Mouse (Mus musculus): Measurements from ENCODE around the gene Rsph9. TPM values are rescaled to one million over a fixed set of nuclear protein-coding genes. Genes with fewer than 3 reads are reported as not detected.

Rsph9 gene
- total and polyA plus RNA-seq, 3 experiments, result 0.29 TPM; not detected in 2

DNA sequence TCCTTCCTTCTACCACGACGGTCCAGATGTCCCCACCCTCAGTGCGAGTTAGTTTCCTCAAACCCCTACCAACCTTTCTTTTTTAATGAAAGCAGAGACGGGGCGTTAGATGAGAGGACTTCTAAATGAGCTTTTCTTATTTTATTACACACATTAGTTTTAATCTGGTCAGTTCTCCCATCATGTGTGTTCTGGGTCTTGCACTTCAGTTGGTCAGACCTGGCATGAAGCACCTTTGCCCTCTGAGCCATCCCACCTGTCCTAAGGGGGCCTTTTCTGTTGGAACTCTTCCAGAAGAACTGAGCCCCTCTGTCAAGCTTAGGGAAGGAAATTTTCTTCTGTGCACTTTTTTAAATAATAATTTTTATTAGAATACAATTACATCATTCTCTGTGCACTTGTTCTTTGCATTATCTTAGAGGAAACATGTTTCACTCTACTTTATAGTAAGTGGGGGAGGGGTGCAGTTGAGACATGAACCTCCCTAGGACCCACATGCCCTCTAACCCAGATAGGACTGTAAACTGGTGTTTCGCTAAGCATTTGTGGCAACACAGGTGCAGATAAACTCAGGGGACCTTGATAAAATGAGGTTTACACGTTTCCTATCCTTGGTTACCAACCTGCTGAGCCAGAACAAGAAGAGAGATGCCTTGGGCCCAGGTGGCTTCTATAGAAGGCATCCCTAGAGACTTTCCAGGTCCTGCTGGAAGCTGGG is 69.5 kb downstream of the Rsph9 start:
- peak overlapping the region; percentile 48 for H3K4me3 ChIP-seq (ENCODE audit: control insufficient read depth in 1 of 2, insufficient read depth in 1 of 2, low read depth in 2 of 2, low read length in 2 of 2)
- H3K79me2 ChIP-seq (ENCODE audit: control insufficient read depth, insufficient read depth, low read length, poor library complexity), result no peaks in the 10 kb centered on the region; the same call in 1 of the 2 replicates
- H3K27ac ChIP-seq (ENCODE audit: control insufficient read depth, low read depth, low read length), result peak overlapping the region; percentile 100
- H3K36me3 ChIP-seq (ENCODE audit: control insufficient read depth in 1 of 2, insufficient read depth in 2 of 2, low read length in 2 of 2), result peaks cover 0 to 46% of the 10 kb centered on the region in 2 experiments; a peak in 2 of 4 replicates
- no peaks in the 10 kb centered on the region for H3K27me3 ChIP-seq (ENCODE audit: control insufficient read depth in 1 of 2, insufficient read depth in 2 of 2, low read length in 2 of 2)
- H3K9me3 ChIP-seq (replicated peaks; ENCODE audit: insufficient read depth, low read length), result no peaks in the 10 kb centered on the region
- DNase-seq (ENCODE audit: low read depth, low spot score), result peak; percentile 91
- H3K4me1 ChIP-seq (ENCODE audit: control insufficient read depth in 1 of 2, insufficient read depth in 2 of 2, low read length in 2 of 2), result peaks cover 27 to 60% of the 10 kb centered on the region in 2 experiments
- peak overlapping the region; percentile 86 for H3K9ac ChIP-seq (ENCODE audit: control insufficient read depth, low read depth, low read length, poor library complexity, severe bottlenecking)
- TF ChIP-seq CHD1 (IDR thresholded peaks at IDR 0.05; ENCODE audit: low read depth, low read length), result peak; percentile 94; the same call in 1 of the 2 replicates
- TF ChIP-seq MYB (IDR thresholded peaks at IDR 0.05; ENCODE audit: low read depth, low read length), result no peak
- no peak for TF ChIP-seq ZC3H11A (IDR thresholded peaks at IDR 0.05; ENCODE audit: low read depth, low read length)
- peak; percentile 96 for TF ChIP-seq TCF12 (IDR thresholded peaks at IDR 0.05; ENCODE audit: low read depth, low read length)
- peak; percentile 46; the same call in 1 of the 2 replicates for TF ChIP-seq ZNF384 (IDR thresholded peaks at IDR 0.05; ENCODE audit: low read depth, low read length)
- no peak for TF ChIP-seq UBTF (IDR thresholded peaks at IDR 0.05; ENCODE audit: borderline replicate concordance, insufficient read depth, low read depth, low read length)
- TF ChIP-seq EP300 (IDR thresholded peaks at IDR 0.05; ENCODE audit: low read depth in 1 of 2, low read length in 2 of 2), result peak; percentile 84 to 94
- TF ChIP-seq GATA1 (IDR thresholded peaks at IDR 0.05; ENCODE audit: low read depth, low read length), result peak; percentile 89
- TF ChIP-seq SMC3 (IDR thresholded peaks at IDR 0.05; ENCODE audit: low read depth, low read length), result no peak
- peak; percentile 63 for TF ChIP-seq CHD2 (IDR thresholded peaks at IDR 0.05; ENCODE audit: low read length)
- no peak for TF ChIP-seq USF2 (IDR thresholded peaks at IDR 0.05; ENCODE audit: borderline replicate concordance in 1 of 2, insufficient read depth in 1 of 2, low read depth in 1 of 2, low read length in 2 of 2)
- peak; percentile 37; the same call in 1 of the 2 replicates for TF ChIP-seq ELF1 (IDR thresholded peaks at IDR 0.05; ENCODE audit: low read depth, low read length)
- peak; percentile 90 for TF ChIP-seq SIN3A (IDR thresholded peaks at IDR 0.05; ENCODE audit: low read length)
- peak; percentile 85 for TF ChIP-seq RCOR1 (IDR thresholded peaks at IDR 0.05; ENCODE audit: low read depth, low read length)
- no peak for TF ChIP-seq GABPA (IDR thresholded peaks at IDR 0.05; ENCODE audit: low read depth, low read length)
- TF ChIP-seq ZKSCAN1 (IDR thresholded peaks at IDR 0.05; ENCODE audit: low read depth, low read length), result no peak
- TF ChIP-seq NELFE (IDR thresholded peaks at IDR 0.05; ENCODE audit: low read depth, low read length), result no peak
- TF ChIP-seq MXI1 (IDR thresholded peaks at IDR 0.05; ENCODE audit: low read depth, low read length), result peak; percentile 73
- peak; percentile 53; the same call in 1 of the 2 replicates for TF ChIP-seq USF1 (IDR thresholded peaks at IDR 0.05; ENCODE audit: low read depth, low read length)
- TF ChIP-seq MEF2A (IDR thresholded peaks at IDR 0.05; ENCODE audit: extremely low read depth, insufficient replicate concordance, low read depth, low read length, poor library complexity, severe bottlenecking), result peak; percentile 66; the same call in 1 of the 2 replicates
- TF ChIP-seq NRF1 (IDR thresholded peaks at IDR 0.05; ENCODE audit: insufficient read depth, low read depth, low read length, poor library complexity, severe bottlenecking), result no peak
- peak; percentile 43; the same call in 1 of the 2 replicates for TF ChIP-seq KAT2A (conservative IDR thresholded peaks at IDR 0.05; ENCODE audit: low read depth, low read length)
- TF ChIP-seq ETS1 (IDR thresholded peaks at IDR 0.05; ENCODE audit: low read depth, low read length), result peak; percentile 100
- TF ChIP-seq RAD21 (IDR thresholded peaks at IDR 0.05; ENCODE audit: low read depth, low read length), result no peak
- TF ChIP-seq BHLHE40 (IDR thresholded peaks at IDR 0.05; ENCODE audit: borderline replicate concordance, low read depth, low read length), result peak; percentile 93
- no peak for TF ChIP-seq E2F4 (IDR thresholded peaks at IDR 0.05; ENCODE audit: borderline replicate concordance, low read depth, low read length)
- no peak for TF ChIP-seq TBP (IDR thresholded peaks at IDR 0.05; ENCODE audit: low read depth, low read length)
- TF ChIP-seq HCFC1 (IDR thresholded peaks at IDR 0.05; ENCODE audit: low read depth, low read length), result no peak
- TF ChIP-seq MAFK (IDR thresholded peaks at IDR 0.05; ENCODE audit: borderline replicate concordance, low read depth, low read length), result peak; percentile 70; the same call in 1 of the 2 replicates
- 0 out of 4 replicates have a peak, but pooled peaks of 1 of the 2 experiments have one; percentile 2 for TF ChIP-seq POLR2A (IDR thresholded peaks at IDR 0.05; ENCODE audit: control insufficient read depth in 1 of 2, insufficient read depth in 1 of 2, low read depth in 1 of 2, low read length in 2 of 2, poor library complexity in 1 of 2)
- peak; percentile 58 for TF ChIP-seq TAL1 (IDR thresholded peaks at IDR 0.05; ENCODE audit: low read length)
- no peak for TF ChIP-seq POLR2AphosphoS5 (IDR thresholded peaks at IDR 0.05; ENCODE audit: borderline replicate concordance, low read depth, low read length)
- TF ChIP-seq ZMIZ1 (IDR thresholded peaks at IDR 0.05; ENCODE audit: low read depth, low read length), result no peak
- no peak; the same call in 1 of the 2 replicates for TF ChIP-seq MAZ (IDR thresholded peaks at IDR 0.05; ENCODE audit: low read depth, low read length)
- no peak for TF ChIP-seq CTCF (IDR thresholded peaks at IDR 0.05 in 2 of 3, conservative IDR thresholded peaks at IDR 0.05 in 1 of 3; ENCODE audit: control insufficient read depth in 1 of 3, insufficient read depth in 1 of 3, low read depth in 2 of 3, low read length in 3 of 3, poor library complexity in 1 of 3, severe bottlenecking in 1 of 3)
